Mouse (Mus musculus): ENCODE data around the gene Angptl1. TPM values are rescaled to one million over a fixed set of nuclear protein-coding genes. Genes with fewer than 3 reads are reported as not detected.

Angptl1 gene
- 0.63 TPM for polyA plus RNA-seq (2017; shearing (Covaris generic))

DNA sequence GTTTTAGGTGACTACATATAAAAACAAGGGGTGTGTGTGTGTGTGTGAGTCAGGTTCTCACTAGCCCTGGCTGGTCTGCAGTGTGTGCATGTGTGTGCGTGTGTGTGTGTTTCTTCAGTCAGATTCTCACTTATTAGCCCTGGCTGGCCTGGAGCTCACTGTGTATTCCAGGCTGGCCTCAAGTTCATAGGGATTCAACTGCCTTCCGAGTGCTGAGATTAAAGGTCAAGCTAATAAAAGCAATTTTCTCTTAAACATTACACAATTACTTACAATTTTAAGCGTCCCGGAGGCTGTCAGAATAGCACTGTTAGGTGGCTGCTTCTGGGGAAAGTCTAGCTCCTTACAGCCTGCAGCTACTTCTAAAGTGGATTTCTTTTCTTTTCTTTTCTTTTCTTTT is at the start of gene Angptl1:
Gene Angptl1 (plus strand): TSS at position 386 of the 400 bp plus-strand sequence.

Other genes starting within 250 kb of the Angptl1 start
- gene Tor3a, start 164.2 kb upstream of the Angptl1 start, polyA plus RNA-seq (2017; shearing (Covaris generic)) = 56.7 TPM
- 19.3 TPM for gene Fam20b, start 119.5 kb upstream of the Angptl1 start, polyA plus RNA-seq (2017; shearing (Covaris generic))
- gene Ralgps2, start 101.1 kb downstream of the Angptl1 start, polyA plus RNA-seq (2017; shearing (Covaris generic)) = 63.6 TPM